Mouse (Mus musculus) thymus, postnatal 14 days (tissue): ENCODE data around the gene Fbln7.

Experiments
- DNase-seq: peaks from one replicate; pipeline ENCODE4 v3.0.0; 2021

The Fbln7 gene

GRCm38 (mm10) chr2:128862636-128863035, at the start of gene Fbln7:
Gene Fbln7, plus strand, starts transcription at chr2:128862981.
- no peak for DNase-seq

- no peak for DNase-seq
These were observed 46.5 kb upstream of the Fbln7 start for GRCm38 (mm10) chr2:128816311-128816710.

- no peak for DNase-seq
These were observed 45.9 kb upstream of the Fbln7 start for GRCm38 (mm10) chr2:128816916-128817315.

GRCm38 (mm10) chr2:128817387-128817785, 45.4 kb upstream of the Fbln7 start:
- peak; percentile 65 for DNase-seq

GRCm38 (mm10) chr2:128817786-128818681, 44.7 kb upstream of the Fbln7 start, which contains the start of gene Tmem87b:
Gene Tmem87b, plus strand, starts transcription at chr2:128818118.
- peak; percentile 97 for DNase-seq

- peak; percentile 9 for DNase-seq
These were observed 43.7 kb upstream of the Fbln7 start for GRCm38 (mm10) chr2:128818956-128819643.

GRCm38 (mm10) chr2:128820631-128821030, 42.1 kb upstream of the Fbln7 start:
- DNase-seq: no peak

- DNase-seq: no peak
These were observed 38.9 kb upstream of the Fbln7 start for GRCm38 (mm10) chr2:128823893-128824292.

GRCm38 (mm10) chr2:128827787-128828186, 35.0 kb upstream of the Fbln7 start:
- no peak for DNase-seq

GRCm38 (mm10) chr2:128832611-128833010, 30.2 kb upstream of the Fbln7 start:
- DNase-seq: no peak

- no peak for DNase-seq
These were observed 29.7 kb upstream of the Fbln7 start for GRCm38 (mm10) chr2:128833035-128833434.

GRCm38 (mm10) chr2:128833435-128833834, 29.3 kb upstream of the Fbln7 start:
- no peak for DNase-seq

- no peak for DNase-seq
These were observed 25.2 kb upstream of the Fbln7 start for GRCm38 (mm10) chr2:128837531-128837930.

- no peak for DNase-seq
These were observed 24.2 kb upstream of the Fbln7 start for GRCm38 (mm10) chr2:128838611-128839010.

GRCm38 (mm10) chr2:128839501-128839900, 23.3 kb upstream of the Fbln7 start:
- no peak for DNase-seq

GRCm38 (mm10) chr2:128842437-128842836, 20.3 kb upstream of the Fbln7 start:
- DNase-seq: no peak

GRCm38 (mm10) chr2:128850036-128850435, 12.7 kb upstream of the Fbln7 start:
- DNase-seq: no peak

GRCm38 (mm10) chr2:128856673-128857072, 6.1 kb upstream of the Fbln7 start:
- DNase-seq: no peak

- DNase-seq: no peak
These were observed 3.8 kb upstream of the Fbln7 start for GRCm38 (mm10) chr2:128858962-128859361.

- DNase-seq: no peak
These were observed 2.9 kb upstream of the Fbln7 start for GRCm38 (mm10) chr2:128859861-128860260.

- no peak for DNase-seq
These were observed 1.1 kb downstream of the Fbln7 start for GRCm38 (mm10) chr2:128863777-128864331.

- no peak for DNase-seq
These were observed 2.3 kb downstream of the Fbln7 start for GRCm38 (mm10) chr2:128865061-128865460.

- no peak for DNase-seq
These were observed 8.9 kb downstream of the Fbln7 start for GRCm38 (mm10) chr2:128871656-128872055.

- DNase-seq: no peak
These were observed 9.5 kb downstream of the Fbln7 start for GRCm38 (mm10) chr2:128872256-128872655.
